Mouse (Mus musculus) MEL (cell line): ENCODE results near the gene Fam180a. TPM values are rescaled to one million over a fixed set of nuclear protein-coding genes. Genes with fewer than 3 reads are reported as not detected.
A peak's percentile ranks its signal among the peaks of the same experiment; 100 is the strongest.

ENCODE experiments used
- DNase-seq: peaks from one replicate; pipeline ENCODE4 v3.0.0; 2011; ENCODE audit warnings: low read depth, low spot score
- H3K27ac ChIP-seq: 2 replicates; pipeline ENCODE4 v1.5.1; 2012; ENCODE audit warnings: low read depth, mild to moderate bottlenecking, control low read depth, low read length, moderate library complexity; ENCODE audit not compliant: control insufficient read depth
- H3K27me3 ChIP-seq, 2 experiments: fragments of 150-350 bp in 1 of 2; sonication (generic) in 1 of 2; 2 replicates each; pipeline ENCODE4 v1.6.1; 2012; ENCODE audit warnings: low read length in 2 of 2, mild to moderate bottlenecking in 2 of 2, improper control_type of control experiment in 1 of 2, moderate library complexity in 1 of 2; ENCODE audit not compliant: insufficient read depth in 2 of 2, control insufficient read depth in 1 of 2
- H3K36me3 ChIP-seq, 2 experiments: 2 replicates each; pipeline ENCODE4 v1.6.1; 2012 to 2014; ENCODE audit warnings: low read length in 2 of 2, improper control_type of control experiment in 1 of 2, inconsistent platforms in 1 of 2, mild to moderate bottlenecking in 1 of 2; ENCODE audit not compliant: insufficient read depth in 2 of 2, control insufficient read depth in 1 of 2
- H3K4me1 ChIP-seq, 2 experiments: fragments of 150-350 bp in 1 of 2; sonication (generic) in 1 of 2; 2 replicates each; pipeline ENCODE4 v1.6.1; 2012; ENCODE audit warnings: low read length in 2 of 2, improper control_type of control experiment in 1 of 2, mild to moderate bottlenecking in 1 of 2; ENCODE audit not compliant: insufficient read depth in 2 of 2, control insufficient read depth in 1 of 2
- H3K4me3 ChIP-seq, 2 experiments: fragments of 150-350 bp in 1 of 2; sonication (generic) in 1 of 2; 2 replicates each; pipeline ENCODE4 v1.5.1; 2012; ENCODE audit warnings: low read depth in 2 of 2, low read length in 2 of 2, mild to moderate bottlenecking in 2 of 2, moderate library complexity in 2 of 2, control low read depth in 1 of 2, improper control_type of control experiment in 1 of 2; ENCODE audit not compliant: control insufficient read depth in 1 of 2, insufficient read depth in 1 of 2
- H3K79me2 ChIP-seq: 2 replicates; pipeline ENCODE4 v1.6.1; 2012; ENCODE audit warnings: mild to moderate bottlenecking, low read length, moderate library complexity; ENCODE audit not compliant: control insufficient read depth, poor library complexity, insufficient read depth
- H3K9ac ChIP-seq: 2 replicates; pipeline ENCODE4 v1.6.1; 2012; ENCODE audit warnings: low read depth, mild to moderate bottlenecking, control low read depth, low read length, moderate library complexity; ENCODE audit not compliant: control insufficient read depth, poor library complexity, severe bottlenecking
- H3K9me3 ChIP-seq: fragments of 150-350 bp; sonication (generic); replicated peaks from 2 replicates; pipeline ENCODE4 v1.6.1; 2012; ENCODE audit warnings: mild to moderate bottlenecking, low read length, improper control_type of control experiment, moderate library complexity; ENCODE audit not compliant: insufficient read depth
- CHD1 ChIP-seq: IDR thresholded peaks from 2 replicates; pipeline ENCODE4 v1.6.1; 2012; ENCODE audit warnings: low read depth, mild to moderate bottlenecking, inconsistent platforms, low read length, improper control_type of control experiment
- CHD2 ChIP-seq: IDR thresholded peaks from 2 replicates; pipeline ENCODE4 v1.6.1; 2011; ENCODE audit warnings: low read length, improper control_type of control experiment
- CTCF ChIP-seq, 3 experiments: IDR thresholded peaks in 2 of 3; conservative IDR thresholded peaks in 1 of 3; 2 replicates each; pipeline ENCODE4 v1.5.1; 2011 to 2012; ENCODE audit warnings: low read length in 3 of 3, low read depth in 2 of 3, mild to moderate bottlenecking in 2 of 3, improper control_type of control experiment in 1 of 3, inconsistent platforms in 1 of 3, mixed read lengths in 1 of 3, moderate library complexity in 1 of 3; ENCODE audit not compliant: control insufficient read depth in 1 of 3, insufficient read depth in 1 of 3, poor library complexity in 1 of 3, severe bottlenecking in 1 of 3
- E2F4 ChIP-seq: IDR thresholded peaks from 2 replicates; pipeline ENCODE4 v1.6.1; 2011; ENCODE audit warnings: low read depth, low read length, improper control_type of control experiment, borderline replicate concordance
- HCFC1 ChIP-seq: IDR thresholded peaks from 2 replicates; pipeline ENCODE4 v1.6.1; 2012; ENCODE audit warnings: low read depth, mild to moderate bottlenecking, inconsistent platforms, low read length, improper control_type of control experiment, moderate library complexity
- KAT2A ChIP-seq: conservative IDR thresholded peaks from 2 replicates; pipeline ENCODE4 v1.6.1; 2012; ENCODE audit warnings: low read depth, low read length, improper control_type of control experiment, inconsistent platforms
- MAX ChIP-seq: IDR thresholded peaks from 2 replicates; pipeline ENCODE4 v1.6.1; 2011; ENCODE audit warnings: low read length, improper control_type of control experiment
- MEF2A ChIP-seq: IDR thresholded peaks from 2 replicates; pipeline ENCODE4 v1.6.1; 2014; ENCODE audit warnings: low read depth, mild to moderate bottlenecking, inconsistent platforms, low read length, improper control_type of control experiment; ENCODE audit not compliant: poor library complexity, insufficient replicate concordance, severe bottlenecking; ENCODE audit errors: extremely low read depth
- MYB ChIP-seq: IDR thresholded peaks from 2 replicates; pipeline ENCODE4 v1.6.1; 2011; ENCODE audit warnings: mild to moderate bottlenecking, low read depth, low read length, improper control_type of control experiment
- NELFE ChIP-seq: IDR thresholded peaks from 2 replicates; pipeline ENCODE4 v1.6.1; 2011; ENCODE audit warnings: low read depth, low read length, improper control_type of control experiment
- POLR2A ChIP-seq, 2 experiments: IDR thresholded peaks; 2 replicates each; pipeline ENCODE4 v1.6.1; 2011 to 2012; ENCODE audit warnings: low read length in 2 of 2, mild to moderate bottlenecking in 2 of 2, control low read depth in 1 of 2, improper control_type of control experiment in 1 of 2, low read depth in 1 of 2, moderate library complexity in 1 of 2; ENCODE audit not compliant: control insufficient read depth in 1 of 2, insufficient read depth in 1 of 2, poor library complexity in 1 of 2
- POLR2AphosphoS5 ChIP-seq: IDR thresholded peaks from 2 replicates; pipeline ENCODE4 v1.6.1; 2012; ENCODE audit warnings: low read depth, borderline replicate concordance, mild to moderate bottlenecking, inconsistent platforms, low read length, moderate library complexity, mixed read lengths
- RCOR1 ChIP-seq: IDR thresholded peaks from 2 replicates; pipeline ENCODE4 v1.6.1; 2012; ENCODE audit warnings: low read depth, mild to moderate bottlenecking, inconsistent platforms, low read length, improper control_type of control experiment
- SIN3A ChIP-seq: IDR thresholded peaks from 2 replicates; pipeline ENCODE4 v1.6.1; 2012; ENCODE audit warnings: low read length, improper control_type of control experiment, inconsistent platforms
- SMC3 ChIP-seq: IDR thresholded peaks from 2 replicates; pipeline ENCODE4 v1.6.1; 2011; ENCODE audit warnings: low read depth, low read length, improper control_type of control experiment
- TAL1 ChIP-seq: IDR thresholded peaks from 2 replicates; pipeline ENCODE4 v1.6.1; 2012; ENCODE audit warnings: mild to moderate bottlenecking, inconsistent platforms, low read length, moderate library complexity, mixed read lengths
- USF1 ChIP-seq: IDR thresholded peaks from 2 replicates; pipeline ENCODE4 v1.6.1; 2014; ENCODE audit warnings: low read depth, mild to moderate bottlenecking, inconsistent platforms, low read length, improper control_type of control experiment, moderate library complexity
- ZC3H11A ChIP-seq: IDR thresholded peaks from 2 replicates; pipeline ENCODE4 v1.6.1; 2012; ENCODE audit warnings: low read depth, mild to moderate bottlenecking, inconsistent platforms, low read length, improper control_type of control experiment
- polyA plus RNA-seq, 2 experiments: library from polyadenylated mRNA; stranded (reverse) in 1 of 2; unstranded in 1 of 2; fragments of >175 nt in 1 of 2; fragments of >200 nt in 1 of 2; gene quantifications; 2 replicates each; pipeline versions ENCODE4 v1.2.1 to v1.2.4; 2012; ENCODE audit warnings: low replicate concordance in 2 of 2, low read depth in 1 of 2; ENCODE audit not compliant: insufficient read length in 2 of 2, insufficient read depth in 1 of 2, missing spikeins in 1 of 2
- total RNA-seq: library from RNA; depleted of rRNA; stranded (reverse); fragments of 300-350 nt; gene quantifications from 2 replicates; pipeline ENCODE4 v1.2.3, GENCODE M21; 2012

Fam180a gene
- total and polyA plus RNA-seq, 3 experiments = not detected

DNA sequence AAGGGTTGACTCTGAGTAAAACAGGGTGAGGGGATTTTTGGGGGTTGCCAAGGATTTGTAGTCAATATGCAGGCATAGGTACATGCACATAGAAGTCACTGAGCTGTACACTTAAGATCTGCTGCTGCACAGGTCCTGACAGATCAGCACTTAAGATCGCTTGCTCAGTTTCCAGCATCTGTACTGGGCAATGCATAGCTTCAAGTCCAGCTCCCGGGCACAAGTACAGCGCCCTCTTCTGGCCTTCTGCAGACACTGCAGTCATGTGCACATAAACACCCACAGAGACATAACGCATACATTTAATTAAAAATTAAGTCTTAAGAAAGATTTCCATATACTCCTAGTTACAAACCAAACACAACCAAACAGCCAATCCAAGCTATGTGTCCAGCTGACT, 8.3 kb upstream of the Fam180a start:
- Histone ChIP-seq H3K36me3 (no peaks in the 10 kb centered on the region), H3K27me3 (peaks cover 0 to 4% of the 10 kb centered on the region in 2 experiments; a peak in 1 of 4 replicates), H3K4me1 (no peaks in the 10 kb centered on the region), H3K4me3 (no peak overlapping the region), H3K27ac (no peak overlapping the region), H3K9me3 (no peaks in the 10 kb centered on the region), H3K9ac (no peak overlapping the region)
- peak; percentile 4 for DNase-seq
- TF ChIP-seq CHD2 = no peak
- no peak for TF ChIP-seq ZC3H11A
- TF ChIP-seq CTCF (IDR thresholded peaks at IDR 0.05 in 2 of 3, conservative IDR thresholded peaks at IDR 0.05 in 1 of 3; ENCODE audit: control insufficient read depth in 1 of 3, insufficient read depth in 1 of 3, low read depth in 2 of 3, low read length in 3 of 3, poor library complexity in 1 of 3, severe bottlenecking in 1 of 3) = peak; percentile 12 to 42 (median 34); a peak in 5 of 6 replicates
- no peak for TF ChIP-seq E2F4
- no peak for TF ChIP-seq POLR2A (IDR thresholded peaks at IDR 0.05; ENCODE audit: control insufficient read depth in 1 of 2, insufficient read depth in 1 of 2, low read depth in 1 of 2, low read length in 2 of 2, poor library complexity in 1 of 2)
- no peak for TF ChIP-seq MEF2A
- TF ChIP-seq, all 39 proteins: peak for 1
- H3K79me2 ChIP-seq = no peaks in the 10 kb centered on the region

GRCm38 (mm10) chr6:35333632-35334031, 7.7 kb upstream of the Fam180a start:
- Histone ChIP-seq H3K36me3 (no peaks in the 10 kb centered on the region), H3K4me3 (no peak overlapping the region), H3K9me3 (no peaks in the 10 kb centered on the region), H3K27ac (no peak overlapping the region), H3K79me2 (no peaks in the 10 kb centered on the region), H3K9ac (no peak overlapping the region), H3K27me3 (peaks cover 0 to 4% of the 10 kb centered on the region in 2 experiments; a peak in 1 of 4 replicates), H3K4me1 (no peaks in the 10 kb centered on the region)
- TF ChIP-seq MAX (no peak), SIN3A (no peak), POLR2AphosphoS5 (no peak), CHD1 (no peak), HCFC1 (no peak), SMC3 (no peak), USF1 (no peak), NELFE (no peak), TAL1 (no peak), RCOR1 (no peak)
- no peak for DNase-seq

DNA sequence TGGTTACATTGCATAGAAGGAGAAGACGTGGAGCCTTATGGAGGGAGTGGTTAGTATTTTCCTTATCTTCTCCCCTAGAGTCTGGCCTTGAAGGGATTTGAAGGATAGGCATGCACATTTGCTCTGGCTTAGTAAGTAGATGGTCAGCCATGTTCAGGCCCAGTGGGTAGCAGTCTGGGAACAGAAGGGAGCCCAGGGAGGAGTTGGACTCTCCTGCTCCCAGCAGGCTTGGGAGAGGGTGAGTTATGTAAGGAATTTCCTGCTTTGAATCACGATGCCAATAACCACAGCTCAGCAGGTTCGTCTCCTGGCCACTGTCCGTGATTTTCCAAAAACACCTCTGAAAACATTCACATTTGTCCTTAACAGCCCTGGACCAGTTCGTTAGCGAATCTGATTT, 4.9 kb upstream of the Fam180a start:
- no peak overlapping the region for H3K27ac ChIP-seq
- TF ChIP-seq MYB = no peak
- TF ChIP-seq KAT2A = no peak
- no peak overlapping the region for H3K4me3 ChIP-seq
- H3K27me3 ChIP-seq = 0 out of 4 replicates have a peak, but pooled peaks cover 0 to 4% of the 10 kb centered on the region in 2 experiments
- H3K36me3 ChIP-seq = no peaks in the 10 kb centered on the region
- H3K9ac ChIP-seq = no peak overlapping the region
- no peaks in the 10 kb centered on the region for H3K4me1 ChIP-seq
- no peaks in the 10 kb centered on the region for H3K79me2 ChIP-seq
- H3K9me3 ChIP-seq = no peaks in the 10 kb centered on the region
- no peak for DNase-seq
